Mouse (Mus musculus): ENCODE results near the gene Cyp39a1. TPM values are rescaled to one million over a fixed set of nuclear protein-coding genes. Genes with fewer than 3 reads are reported as not detected.

Cyp39a1 gene
- 18.7 and 18.9 TPM in 2 replicates for polyA plus RNA-seq (2015; fragmentation: Nextera tagmentation; extraction: Ambion mirVana)

GRCm38 (mm10) chr17:43667290-43667843, at the start of gene Cyp39a1:
Gene Cyp39a1, plus strand, starts transcription at chr17:43667425.
- WGBS, result 1% methylated on average over 17 of the region's 17 CpGs
- Histone ChIP-seq H3K4me1 (replicated peaks) (peaks cover 25% of the 10 kb centered on the region), H3K27ac (peak within 1 kb of the TSS; percentile 80), H3K9ac (replicated peaks) (peak within 1 kb of the TSS; percentile 93), H3K27me3 (no peaks in the 10 kb centered on the region), H3K9me3 (no peaks in the 10 kb centered on the region), H3K36me3 (peaks cover 15% of the 10 kb centered on the region), H3K4me2 (replicated peaks) (peak within 1 kb of the TSS; percentile 64), H3K4me3 (replicated peaks) (peak within 1 kb of the TSS; percentile 93)
- no peak for ATAC-seq

- Histone ChIP-seq H3K4me2 (replicated peaks) (no peak overlapping the region), H3K36me3 (no peaks in the 10 kb centered on the region), H3K9ac (replicated peaks) (no peak overlapping the region), H3K27ac (no peak overlapping the region), H3K4me3 (replicated peaks) (no peak overlapping the region), H3K4me1 (replicated peaks) (no peaks in the 10 kb centered on the region), H3K9me3 (no peaks in the 10 kb centered on the region), H3K27me3 (no peaks in the 10 kb centered on the region)
- no peak for ATAC-seq
- 94% methylated on average over 9 of the region's 9 CpGs for WGBS
Observed at GRCm38 (mm10) chr17:43619156-43619555, 48.1 kb upstream of the Cyp39a1 start.

- Histone ChIP-seq H3K27me3 (no peaks in the 10 kb centered on the region; the same call in 1 of the 2 replicates), H3K9ac (replicated peaks) (no peak overlapping the region), H3K36me3 (no peaks in the 10 kb centered on the region), H3K4me3 (replicated peaks) (no peak overlapping the region), H3K4me1 (replicated peaks) (no peaks in the 10 kb centered on the region), H3K4me2 (replicated peaks) (no peak overlapping the region), H3K27ac (no peak overlapping the region), H3K9me3 (0 out of 2 replicates have a peak, but pooled peaks cover 9% of the 10 kb centered on the region)
- ATAC-seq, result no peak
- 92% methylated on average over 10 of the region's 10 CpGs for WGBS
Observed at GRCm38 (mm10) chr17:43622076-43622475, 45.1 kb upstream of the Cyp39a1 start.

GRCm38 (mm10) chr17:43628246-43628645, 39.0 kb upstream of the Cyp39a1 start:
- no peaks in the 10 kb centered on the region for H3K36me3 ChIP-seq
- no peak overlapping the region for H3K4me3 ChIP-seq (replicated peaks)
- peaks cover 47% of the 10 kb centered on the region for H3K27me3 ChIP-seq
- peaks cover 15% of the 10 kb centered on the region for H3K4me1 ChIP-seq (replicated peaks)
- H3K27ac ChIP-seq, result no peak overlapping the region
- no peak overlapping the region for H3K9ac ChIP-seq (replicated peaks)
- 92% methylated on average over 10 of the region's 10 CpGs for WGBS
- no peak for ATAC-seq
- 0 out of 2 replicates have a peak, but pooled peaks cover 12% of the 10 kb centered on the region for H3K9me3 ChIP-seq
- no peak overlapping the region for H3K4me2 ChIP-seq (replicated peaks)

GRCm38 (mm10) chr17:43629026-43629495, 38.2 kb upstream of the Cyp39a1 start:
- 0 out of 2 replicates have a peak, but pooled peaks cover 12% of the 10 kb centered on the region for H3K9me3 ChIP-seq
- peaks cover 47% of the 10 kb centered on the region for H3K27me3 ChIP-seq
- H3K36me3 ChIP-seq, result no peaks in the 10 kb centered on the region
- peak overlapping the region; percentile 46 for H3K4me3 ChIP-seq (replicated peaks)
- peak overlapping the region; percentile 81 for H3K4me2 ChIP-seq (replicated peaks)
- peaks cover 15% of the 10 kb centered on the region for H3K4me1 ChIP-seq (replicated peaks)
- ATAC-seq, result peak; percentile 34; the same call in 1 of the 2 replicates
- H3K9ac ChIP-seq (replicated peaks), result peak overlapping the region; percentile 63; the same call in 1 of the 2 replicates
- H3K27ac ChIP-seq, result no peak overlapping the region
- WGBS, result 23% methylated on average over 24 of the region's 24 CpGs

- Histone ChIP-seq H3K4me3 (replicated peaks) (peak within 1 kb of the TSS; percentile 46), H3K9ac (replicated peaks) (peak within 1 kb of the TSS; percentile 63), H3K27me3 (peaks cover 47% of the 10 kb centered on the region), H3K36me3 (no peaks in the 10 kb centered on the region), H3K27ac (no peak within 1 kb of the TSS), H3K9me3 (0 out of 2 replicates have a peak, but pooled peaks cover 12% of the 10 kb centered on the region), H3K4me2 (replicated peaks) (peak within 1 kb of the TSS; percentile 81), H3K4me1 (replicated peaks) (peaks cover 15% of the 10 kb centered on the region)
- WGBS, result 4% methylated on average over 82 of the region's 83 CpGs
- peak; percentile 84 for ATAC-seq
Observed at GRCm38 (mm10) chr17:43629496-43630426, 37.5 kb upstream of the Cyp39a1 start, which contains the start of gene Tdrd6. Gene Tdrd6, minus strand, starts transcription at chr17:43630299.

GRCm38 (mm10) chr17:43630427-43630760, 36.8 kb upstream of the Cyp39a1 start:
- H3K36me3 ChIP-seq, result no peaks in the 10 kb centered on the region
- peaks cover 47% of the 10 kb centered on the region for H3K27me3 ChIP-seq
- H3K9ac ChIP-seq (replicated peaks), result peak overlapping the region; percentile 63; the same call in 1 of the 2 replicates
- H3K9me3 ChIP-seq, result 0 out of 2 replicates have a peak, but pooled peaks cover 12% of the 10 kb centered on the region
- peak overlapping the region; percentile 81 for H3K4me2 ChIP-seq (replicated peaks)
- no peak overlapping the region for H3K27ac ChIP-seq
- WGBS, result 56% methylated on average over 13 of the region's 13 CpGs
- ATAC-seq, result peak; percentile 14; the same call in 1 of the 2 replicates
- peak overlapping the region; percentile 46 for H3K4me3 ChIP-seq (replicated peaks)
- H3K4me1 ChIP-seq (replicated peaks), result peaks cover 15% of the 10 kb centered on the region

GRCm38 (mm10) chr17:43637146-43637545, 30.1 kb upstream of the Cyp39a1 start:
- no peak overlapping the region for H3K27ac ChIP-seq
- peaks cover 21% of the 10 kb centered on the region for H3K36me3 ChIP-seq
- H3K9ac ChIP-seq (replicated peaks), result no peak overlapping the region
- ATAC-seq, result no peak
- H3K27me3 ChIP-seq, result 0 out of 2 replicates have a peak, but pooled peaks cover 4% of the 10 kb centered on the region
- H3K9me3 ChIP-seq, result peaks cover 9% of the 10 kb centered on the region
- H3K4me2 ChIP-seq (replicated peaks), result no peak overlapping the region
- whole genome bisulfite sequencing, result 91% methylated on average over 4 of the region's 4 CpGs
- no peak overlapping the region for H3K4me3 ChIP-seq (replicated peaks)
- H3K4me1 ChIP-seq (replicated peaks), result no peaks in the 10 kb centered on the region

- H3K9me3 ChIP-seq, result peaks cover 9% of the 10 kb centered on the region
- WGBS, result 91% methylated on average over 1 of the region's 1 CpGs
- H3K36me3 ChIP-seq, result peaks cover 54% of the 10 kb centered on the region
- no peak for ATAC-seq
- H3K4me1 ChIP-seq (replicated peaks), result no peaks in the 10 kb centered on the region
- H3K27ac ChIP-seq, result no peak overlapping the region
- no peak overlapping the region for H3K4me2 ChIP-seq (replicated peaks)
- H3K27me3 ChIP-seq, result no peaks in the 10 kb centered on the region
- H3K4me3 ChIP-seq (replicated peaks), result no peak overlapping the region
- H3K9ac ChIP-seq (replicated peaks), result no peak overlapping the region
Observed at GRCm38 (mm10) chr17:43640825-43641224, 26.4 kb upstream of the Cyp39a1 start.

- Histone ChIP-seq H3K9ac (replicated peaks) (no peak overlapping the region), H3K4me2 (replicated peaks) (no peak overlapping the region), H3K4me3 (replicated peaks) (no peak overlapping the region), H3K27me3 (no peaks in the 10 kb centered on the region), H3K27ac (no peak overlapping the region), H3K9me3 (peaks cover 2% of the 10 kb centered on the region; the same call in 1 of the 2 replicates), H3K4me1 (replicated peaks) (no peaks in the 10 kb centered on the region), H3K36me3 (peaks cover 59% of the 10 kb centered on the region)
- 82% methylated on average over 7 of the region's 7 CpGs for WGBS
- no peak for ATAC-seq
Observed at GRCm38 (mm10) chr17:43643191-43643590, 24.0 kb upstream of the Cyp39a1 start.

GRCm38 (mm10) chr17:43644375-43644774, 22.9 kb upstream of the Cyp39a1 start:
- H3K4me1 ChIP-seq (replicated peaks), result no peaks in the 10 kb centered on the region
- no peak overlapping the region for H3K4me3 ChIP-seq (replicated peaks)
- peaks cover 71% of the 10 kb centered on the region for H3K36me3 ChIP-seq
- ATAC-seq, result no peak
- H3K9ac ChIP-seq (replicated peaks), result no peak overlapping the region
- WGBS, result 76% methylated on average over 7 of the region's 7 CpGs
- no peak overlapping the region for H3K27ac ChIP-seq
- no peak overlapping the region for H3K4me2 ChIP-seq (replicated peaks)
- peaks cover 2% of the 10 kb centered on the region; the same call in 1 of the 2 replicates for H3K9me3 ChIP-seq
- H3K27me3 ChIP-seq, result no peaks in the 10 kb centered on the region

GRCm38 (mm10) chr17:43645136-43645535, 22.1 kb upstream of the Cyp39a1 start:
- H3K4me3 ChIP-seq (replicated peaks), result no peak overlapping the region
- H3K27me3 ChIP-seq, result no peaks in the 10 kb centered on the region
- ATAC-seq, result no peak
- no peak overlapping the region for H3K27ac ChIP-seq
- H3K36me3 ChIP-seq, result peaks cover 78% of the 10 kb centered on the region
- H3K9me3 ChIP-seq, result peaks cover 2% of the 10 kb centered on the region; the same call in 1 of the 2 replicates
- H3K4me2 ChIP-seq (replicated peaks), result no peak overlapping the region
- H3K4me1 ChIP-seq (replicated peaks), result no peaks in the 10 kb centered on the region
- WGBS, result 90% methylated on average over 3 of the region's 3 CpGs
- no peak overlapping the region for H3K9ac ChIP-seq (replicated peaks)

Data from midbrain, embryonic 13.5 days (tissue).